Mouse (Mus musculus) monocyte, adult 5-6 weeks (primary cell): ENCODE results near the gene Klk6. TPM values are rescaled to one million over a fixed set of nuclear protein-coding genes. Genes with fewer than 3 reads are reported as not detected.

ENCODE experiments used
- total RNA-seq: library from RNA; stranded (forward); fragments of 200-1000, 200-491, 200-594 nt; gene quantifications from 3 replicates; pipeline ENCODE4 v1.2.3, GENCODE M21; 2017

Klk6 gene
- total RNA-seq, 1 experiment from 2014 or later: not detected

Other genes with a start within 250 kb of the Klk6 start
- 4.9 to 7.5 TPM (median 6.8 TPM) in 3 replicates for gene Zfp719, start 244.9 kb upstream of the Klk6 start, total RNA-seq
- 0.43 TPM in 1 of 3 replicates, not detected in the others for gene Zfp819, start 217.3 kb upstream of the Klk6 start, total RNA-seq
- gene Ceacam18, start 189.8 kb upstream of the Klk6 start, total RNA-seq: not detected in 3 replicates
- gene Siglece, start 164.3 kb upstream of the Klk6 start, total RNA-seq: 5.3 to 8.1 TPM (median 5.7 TPM) in 3 replicates
- gene Ctu1, start 152.5 kb upstream of the Klk6 start, total RNA-seq: 3.4 to 6.1 TPM (median 5.4 TPM) in 3 replicates
- not detected in 3 replicates for gene Klk14, start 134.1 kb upstream of the Klk6 start, total RNA-seq
- not detected in 3 replicates for gene Klk13, start 111.9 kb upstream of the Klk6 start, total RNA-seq
- gene Klk12, start 55.6 kb upstream of the Klk6 start, total RNA-seq: not detected in 3 replicates
- gene Klk11, start 49.9 kb upstream of the Klk6 start, total RNA-seq: not detected in 3 replicates
- not detected in 3 replicates for gene Klk10, start 43.5 kb upstream of the Klk6 start, total RNA-seq
- not detected in 3 replicates for gene Klk9, start 32.6 kb upstream of the Klk6 start, total RNA-seq
- gene Klk8, start 26.9 kb upstream of the Klk6 start, total RNA-seq: 4.4 to 5.0 TPM in 2 of 3 replicates, not detected in the other
- not detected in 3 replicates for gene Klk7, start 13.2 kb upstream of the Klk6 start, total RNA-seq
- gene Klk5, start 17.5 kb downstream of the Klk6 start, total RNA-seq: not detected in 3 replicates
- not detected in 3 replicates for gene Klk4, start 56.7 kb downstream of the Klk6 start, total RNA-seq
- gene Klk15, start 109.2 kb downstream of the Klk6 start, total RNA-seq: not detected in 3 replicates
- gene Klk1b8, start 126.2 kb downstream of the Klk6 start, total RNA-seq: not detected in 3 replicates
- gene Klk1b1, start 142.3 kb downstream of the Klk6 start, total RNA-seq: not detected in 3 replicates
- not detected in 3 replicates for gene Klk1b9, start 151.6 kb downstream of the Klk6 start, total RNA-seq
- not detected in 3 replicates for gene Klk1b11, start 171.4 kb downstream of the Klk6 start, total RNA-seq
- gene Klk1b26, start 187.7 kb downstream of the Klk6 start, total RNA-seq: not detected in 3 replicates
- gene Klk1b27, start 227.8 kb downstream of the Klk6 start, total RNA-seq: 2.3 TPM in 1 of 3 replicates, not detected in the others